Mouse (Mus musculus): ENCODE results near the gene Lsr.

- TF ChIP-seq CTCF (IDR thresholded peaks at IDR 0.05; ENCODE audit: low read depth) (peak; percentile 33), EP300 (optimal IDR thresholded peaks at IDR 0.05) (no peak)
Measured at GRCm38 (mm10) chr7:30996491-30996890, 23.2 kb upstream of the Lsr start.

Data from stomach, postnatal 0 days (tissue).